Mouse (Mus musculus) erythroblast, adult 5-6 weeks (primary cell): ENCODE measurements around the gene Mrps12. TPM values are rescaled to one million over a fixed set of nuclear protein-coding genes. Genes with fewer than 3 reads are reported as not detected.
"Not testable (repeated sequence)": the region's sequence is repeated elsewhere in the genome, so short reads cannot be mapped to it uniquely, and the experiment has no call there.

Experiments used
- ATAC-seq: replicated peaks from 2 replicates; pipeline ENCODE4 v1.8.0; 2016; ENCODE audit warnings: moderate number of reproducible peaks, mild to moderate bottlenecking, moderate TSS enrichment, inconsistent platforms; ENCODE audit not compliant: poor library complexity, low FRiP score, severe bottlenecking
- total RNA-seq, 2 experiments: library from RNA; stranded (forward) in 1 of 2; stranded (reverse) in 1 of 2; fragments of 150-400 nt in 1 of 2; fragments of 200-764, 138-1000 nt in 1 of 2; gene quantifications; 2 replicates each; pipeline versions ENCODE4 v1.2.3 to v1.2.4; 2015 to 2017; ENCODE audit warnings: low replicate concordance in 2 of 2

Gene Mrps12
- total RNA-seq, 2 experiments from 2014 or later = 6.1 to 44.8 TPM

GRCm38 (mm10) chr7:28716590-28717281 is 24.9 kb downstream of the Mrps12 start, which contains the start of gene Fbxo17:
Fbxo17 (plus strand) TSS chr7:28716804.
- no peak for ATAC-seq

- ATAC-seq = no peak
Measured at GRCm38 (mm10) chr7:28715598-28715997, 26.0 kb downstream of the Mrps12 start.

DNA sequence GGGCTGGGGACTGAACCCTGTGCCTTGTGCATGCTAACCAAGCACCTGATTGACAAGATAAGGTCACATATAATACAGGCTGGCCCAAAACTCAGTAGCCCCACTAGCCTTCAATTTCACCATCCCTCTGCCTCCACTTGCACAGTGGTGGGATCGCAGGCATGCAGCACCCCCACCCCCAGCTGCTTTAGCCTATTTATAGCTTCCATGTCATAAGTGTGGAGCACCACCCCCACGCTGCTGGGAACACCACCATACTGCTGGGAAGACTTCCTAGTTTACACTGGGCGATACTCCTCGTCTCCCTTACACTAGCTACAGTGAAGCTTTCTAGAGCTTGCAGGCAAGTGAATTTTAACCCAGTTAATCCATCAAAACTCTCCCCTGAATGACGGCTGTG is 27.0 kb downstream of the Mrps12 start:
- ATAC-seq = no peak

- no peak for ATAC-seq
Measured at GRCm38 (mm10) chr7:28710962-28711361, 30.7 kb downstream of the Mrps12 start.

DNA sequence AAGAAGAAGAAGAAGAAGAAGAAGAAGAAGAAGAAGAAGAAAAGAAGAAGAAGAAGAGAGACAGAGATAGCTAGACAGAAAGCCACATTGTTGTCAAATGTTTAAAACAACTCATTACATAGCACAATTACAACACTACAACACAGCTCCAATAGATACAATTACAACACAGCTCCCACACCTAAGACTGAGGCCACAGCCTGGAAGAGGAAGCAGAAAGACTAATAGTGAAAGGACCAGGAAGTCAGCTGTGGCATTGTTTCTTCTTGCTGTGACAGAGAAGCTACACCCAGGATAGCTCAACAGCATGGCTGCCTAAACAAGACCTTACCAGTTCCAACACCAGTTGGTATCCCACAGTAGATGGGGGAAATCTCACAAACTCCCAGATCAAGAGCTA is 32.2 kb downstream of the Mrps12 start:
- ATAC-seq = no peak

- no peak for ATAC-seq
Measured at GRCm38 (mm10) chr7:28702601-28703143, 38.9 kb downstream of the Mrps12 start.

DNA sequence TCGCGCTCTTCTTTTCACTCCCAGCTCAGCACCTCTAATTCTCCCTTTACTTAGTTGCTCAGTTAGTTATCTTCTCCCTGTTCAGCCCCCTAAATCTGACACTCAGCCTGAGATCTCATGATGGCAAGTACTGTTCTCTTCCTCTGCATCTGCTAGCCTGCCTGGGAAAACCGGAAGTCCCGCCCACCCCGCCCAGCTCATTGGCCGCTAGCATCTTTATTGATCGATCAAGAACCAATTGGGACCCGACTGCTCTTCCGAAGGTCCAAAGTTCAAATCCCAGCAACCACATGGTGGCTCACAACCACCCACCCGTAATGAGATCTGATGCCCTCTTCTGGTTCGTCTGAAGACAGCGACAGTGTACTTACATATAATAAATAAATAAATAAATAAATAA is 40.3 kb downstream of the Mrps12 start:
- ATAC-seq = not testable (repeated sequence)

- ATAC-seq = no peak
Measured at GRCm38 (mm10) chr7:28700269-28700668, 41.4 kb downstream of the Mrps12 start.

- ATAC-seq = no peak
Measured at GRCm38 (mm10) chr7:28697277-28697676, 44.3 kb downstream of the Mrps12 start.

GRCm38 (mm10) chr7:28694966-28695511 is 46.6 kb downstream of the Mrps12 start:
- no peak for ATAC-seq

DNA sequence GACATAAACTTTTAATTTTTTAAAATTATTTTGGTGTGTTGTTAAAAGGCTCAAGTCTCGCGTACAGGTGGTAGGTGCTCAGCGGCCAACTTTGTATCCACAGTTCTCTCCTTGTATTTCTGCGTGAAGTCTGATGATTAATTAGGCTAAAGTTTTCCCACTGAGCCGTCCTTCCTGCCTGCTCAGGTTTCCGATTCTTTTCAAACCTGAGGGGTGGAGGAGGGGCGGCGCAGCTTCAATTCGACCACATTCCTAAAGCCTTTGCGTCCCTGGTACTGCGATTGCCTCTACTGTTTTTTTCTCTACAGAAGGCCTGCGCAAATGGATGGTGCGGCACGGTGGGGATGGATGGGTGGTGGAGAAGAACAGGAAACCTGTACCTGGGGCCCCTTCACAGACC is 47.2 kb downstream of the Mrps12 start:
- ATAC-seq = no peak

GRCm38 (mm10) chr7:28693321-28693966 is 48.2 kb downstream of the Mrps12 start:
- no peak for ATAC-seq

- no peak for ATAC-seq
Measured at GRCm38 (mm10) chr7:28692545-28693320, 48.9 kb downstream of the Mrps12 start, which contains the start of gene Fbxo27. Fbxo27 (plus strand) TSS chr7:28692849.

DNA sequence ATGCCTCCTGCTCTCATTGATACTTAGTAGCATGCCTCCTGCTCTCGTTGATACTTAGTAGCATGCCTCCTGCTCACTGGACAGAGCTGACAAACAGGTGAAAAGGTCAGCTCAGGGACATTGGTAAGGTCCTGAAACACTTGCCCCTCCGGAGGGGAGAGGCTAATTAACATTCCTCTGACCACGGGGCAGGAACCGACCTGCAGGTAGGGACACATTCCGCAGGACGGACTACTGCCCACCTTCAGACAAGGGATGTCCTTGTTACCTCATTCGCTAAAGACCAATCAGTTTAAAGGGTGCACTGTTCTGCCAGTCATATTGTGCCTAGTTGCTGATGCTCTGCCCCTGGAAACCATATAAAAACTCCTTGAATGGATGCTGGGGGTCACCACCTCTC is 50.5 kb downstream of the Mrps12 start:
- ATAC-seq = no peak

Other genes with a start within 250 kb of the Mrps12 start
- gene Ifnl2, start 231.4 kb downstream of the Mrps12 start, total RNA-seq (2015; ENCODE audit: low replicate concordance) = not detected in 2 replicates
- not detected in 2 replicates for gene Ifnl2, start 231.4 kb downstream of the Mrps12 start, total RNA-seq (2017; ENCODE audit: low replicate concordance)
- not detected in 2 replicates for gene Ifnl3, start 219.0 kb downstream of the Mrps12 start, total RNA-seq (2015; ENCODE audit: low replicate concordance)
- gene Ifnl3, start 219.0 kb downstream of the Mrps12 start, total RNA-seq (2017; ENCODE audit: low replicate concordance) = not detected in 2 replicates
- gene Sycn, start 200.9 kb downstream of the Mrps12 start, total RNA-seq (2015; ENCODE audit: low replicate concordance) = not detected in 2 replicates
- gene Sycn, start 200.9 kb downstream of the Mrps12 start, total RNA-seq (2017; ENCODE audit: low replicate concordance) = not detected in 2 replicates
- gene Nccrp1, start 194.6 kb downstream of the Mrps12 start, total RNA-seq (2015; ENCODE audit: low replicate concordance) = 0.84 TPM in 1 of 2 replicates, not detected in the other
- gene Nccrp1, start 194.6 kb downstream of the Mrps12 start, total RNA-seq (2017; ENCODE audit: low replicate concordance) = not detected in 2 replicates
- 7.3 and 11.9 TPM in 2 replicates for gene Samd4b, start 143.7 kb downstream of the Mrps12 start, total RNA-seq (2015; ENCODE audit: low replicate concordance)
- gene Samd4b, start 143.7 kb downstream of the Mrps12 start, total RNA-seq (2017; ENCODE audit: low replicate concordance) = 3.1 and 4.8 TPM in 2 replicates
- gene Pak4, start 143.6 kb downstream of the Mrps12 start, total RNA-seq (2015; ENCODE audit: low replicate concordance) = 3.1 and 3.5 TPM in 2 replicates
- gene Pak4, start 143.6 kb downstream of the Mrps12 start, total RNA-seq (2017; ENCODE audit: low replicate concordance) = 2.0 and 6.4 TPM in 2 replicates
- not detected in 2 replicates for gene Acp7, start 110.5 kb downstream of the Mrps12 start, total RNA-seq (2015; ENCODE audit: low replicate concordance)
- gene Acp7, start 110.5 kb downstream of the Mrps12 start, total RNA-seq (2017; ENCODE audit: low replicate concordance) = not detected in 2 replicates
- 1.7 TPM in 1 of 2 replicates, not detected in the other for gene Fbxo27, start 49.0 kb downstream of the Mrps12 start, total RNA-seq (2015; ENCODE audit: low replicate concordance)
- gene Fbxo27, start 49.0 kb downstream of the Mrps12 start, total RNA-seq (2017; ENCODE audit: low replicate concordance) = 0.28 TPM in 1 of 2 replicates, not detected in the other
- 1.3 TPM in 1 of 2 replicates, not detected in the other for gene Fbxo17, start 25.0 kb downstream of the Mrps12 start, total RNA-seq (2015; ENCODE audit: low replicate concordance)
- 2.4 TPM in 1 of 2 replicates, not detected in the other for gene Fbxo17, start 25.0 kb downstream of the Mrps12 start, total RNA-seq (2017; ENCODE audit: low replicate concordance)
- gene Sars2, start 172 bp upstream of the Mrps12 start, total RNA-seq (2015; ENCODE audit: low replicate concordance) = 0.84 TPM in 1 of 2 replicates, not detected in the other
- gene Sars2, start 172 bp upstream of the Mrps12 start, total RNA-seq (2017; ENCODE audit: low replicate concordance) = 1.8 and 4.3 TPM in 2 replicates
- gene Ccer2, start 14.4 kb upstream of the Mrps12 start, total RNA-seq (2015; ENCODE audit: low replicate concordance) = not detected in 2 replicates
- gene Ccer2, start 14.4 kb upstream of the Mrps12 start, total RNA-seq (2017; ENCODE audit: low replicate concordance) = not detected in 2 replicates
- 18.3 and 21.5 TPM in 2 replicates for gene Sirt2, start 24.9 kb upstream of the Mrps12 start, total RNA-seq (2015; ENCODE audit: low replicate concordance)
- 6.0 and 9.8 TPM in 2 replicates for gene Sirt2, start 24.9 kb upstream of the Mrps12 start, total RNA-seq (2017; ENCODE audit: low replicate concordance)
- gene Nfkbib, start 25.7 kb upstream of the Mrps12 start, total RNA-seq (2015; ENCODE audit: low replicate concordance) = 2.9 and 3.8 TPM in 2 replicates
- gene Nfkbib, start 25.7 kb upstream of the Mrps12 start, total RNA-seq (2017; ENCODE audit: low replicate concordance) = 2.2 and 3.6 TPM in 2 replicates
- 21.1 and 25.0 TPM in 2 replicates for gene Rinl, start 47.1 kb upstream of the Mrps12 start, total RNA-seq (2015; ENCODE audit: low replicate concordance)
- gene Rinl, start 47.1 kb upstream of the Mrps12 start, total RNA-seq (2017; ENCODE audit: low replicate concordance) = 9.9 and 13.4 TPM in 2 replicates
- 98.6 and 172 TPM in 2 replicates for gene Hnrnpl, start 66.7 kb upstream of the Mrps12 start, total RNA-seq (2015; ENCODE audit: low replicate concordance)
- gene Hnrnpl, start 66.7 kb upstream of the Mrps12 start, total RNA-seq (2017; ENCODE audit: low replicate concordance) = 98.1 and 140 TPM in 2 replicates
- gene Ech1, start 83.4 kb upstream of the Mrps12 start, total RNA-seq (2015; ENCODE audit: low replicate concordance) = 36.6 and 59.0 TPM in 2 replicates
- gene Ech1, start 83.4 kb upstream of the Mrps12 start, total RNA-seq (2017; ENCODE audit: low replicate concordance) = 23.2 and 31.8 TPM in 2 replicates
- gene Lgals4, start 92.0 kb upstream of the Mrps12 start, total RNA-seq (2015; ENCODE audit: low replicate concordance) = 1.7 TPM in 1 of 2 replicates, not detected in the other
- gene Lgals4, start 92.0 kb upstream of the Mrps12 start, total RNA-seq (2017; ENCODE audit: low replicate concordance) = 2.4 TPM in 1 of 2 replicates, not detected in the other
- gene Lgals7, start 122.0 kb upstream of the Mrps12 start, total RNA-seq (2015; ENCODE audit: low replicate concordance) = not detected in 2 replicates
- gene Lgals7, start 122.0 kb upstream of the Mrps12 start, total RNA-seq (2017; ENCODE audit: low replicate concordance) = not detected in 2 replicates
- not detected in 2 replicates for gene Capn12, start 139.6 kb upstream of the Mrps12 start, total RNA-seq (2015; ENCODE audit: low replicate concordance)
- gene Capn12, start 139.6 kb upstream of the Mrps12 start, total RNA-seq (2017; ENCODE audit: low replicate concordance) = 0.26 and 0.42 TPM in 2 replicates
- 42.0 and 55.3 TPM in 2 replicates for gene Actn4, start 220.5 kb upstream of the Mrps12 start, total RNA-seq (2015; ENCODE audit: low replicate concordance)
- 45.1 and 45.4 TPM in 2 replicates for gene Actn4, start 220.5 kb upstream of the Mrps12 start, total RNA-seq (2017; ENCODE audit: low replicate concordance)
- 50.7 and 81.1 TPM in 2 replicates for gene Eif3k, start 240.0 kb upstream of the Mrps12 start, total RNA-seq (2015; ENCODE audit: low replicate concordance)
- gene Eif3k, start 240.0 kb upstream of the Mrps12 start, total RNA-seq (2017; ENCODE audit: low replicate concordance) = 115 and 133 TPM in 2 replicates
- gene Map4k1, start 240.2 kb upstream of the Mrps12 start, total RNA-seq (2015; ENCODE audit: low replicate concordance) = 5.6 and 6.7 TPM in 2 replicates
- gene Map4k1, start 240.2 kb upstream of the Mrps12 start, total RNA-seq (2017; ENCODE audit: low replicate concordance) = 11.3 and 11.8 TPM in 2 replicates